Mouse (Mus musculus) liver, embryonic 16.5 days (tissue): ENCODE measurements around the gene Zxdc. TPM values are rescaled to one million over a fixed set of nuclear protein-coding genes. Genes with fewer than 3 reads are reported as not detected.

Experiments
- ATAC-seq: fragments of 200-750 bp; cut with Nextera tagmentation; 2 replicates; pipeline ENCODE4 v1.8.0; 2017; ENCODE audit warnings: low read depth, mild to moderate bottlenecking, moderate number of reproducible peaks, moderate library complexity
- H3K27ac ChIP-seq: fragments of 300-500 bp; sonication (generic); 2 replicates; pipeline ENCODE4 v1.5.1; 2014; ENCODE audit warnings: mild to moderate bottlenecking, low read length
- H3K27me3 ChIP-seq: fragments of 300-500 bp; sonication (generic); 2 replicates; pipeline ENCODE4 v1.6.1; 2014; ENCODE audit warnings: low read depth, low read length, mixed read lengths; ENCODE audit not compliant: control insufficient read depth, insufficient read depth
- H3K36me3 ChIP-seq: fragments of 300-500 bp; sonication (generic); 2 replicates; pipeline ENCODE4 v1.6.1; 2014; ENCODE audit warnings: mild to moderate bottlenecking; ENCODE audit not compliant: control insufficient read depth, insufficient read depth
- H3K4me1 ChIP-seq: fragments of 300-500 bp; sonication (generic); 2 replicates; pipeline ENCODE4 v1.6.1; 2014; ENCODE audit warnings: low read depth, low read length, mixed read lengths; ENCODE audit not compliant: control insufficient read depth
- H3K4me2 ChIP-seq: fragments of 300-500 bp; sonication (generic); 2 replicates; pipeline ENCODE4 v1.6.1; 2014; ENCODE audit warnings: low read depth, low read length, mixed read lengths
- H3K4me3 ChIP-seq: fragments of 300-500 bp; sonication (generic); 2 replicates; pipeline ENCODE4 v1.5.1; 2014; ENCODE audit warnings: low read depth, mild to moderate bottlenecking, low read length
- H3K9ac ChIP-seq: fragments of 300-500 bp; sonication (generic); 2 replicates; pipeline ENCODE4 v1.6.1; 2014; ENCODE audit warnings: low read depth, low read length
- H3K9me3 ChIP-seq: fragments of 300-500 bp; sonication (generic); replicated peaks from 2 replicates; pipeline ENCODE4 v1.6.1; 2016; ENCODE audit warnings: low read length; ENCODE audit not compliant: control insufficient read depth
- WGBS: fragments of 180-500 bp; shearing (Covaris S2); extraction: QIAGEN DNeasy Blood & Tissue Kit; methylation state at CpG from one replicate; pipeline ENCODE4 v1.1.7; 2014; ENCODE audit not compliant: insufficient replicate concordance; 5-methylcytosine and 5-hydroxymethylcytosine counted together
- polyA plus RNA-seq: library from polyadenylated mRNA; unstranded; fragments of >200 nt; fragmentation: Nextera tagmentation; extraction: Ambion mirVana; gene quantifications from 2 replicates; pipeline ENCODE4 v1.2.1, GENCODE M21; 2015

The Zxdc gene
- polyA plus RNA-seq, 1 experiment from 2014 or later = 3.0 TPM

- peak overlapping the region; percentile 45 for H3K27ac ChIP-seq
- ATAC-seq = peak; percentile 86
- no peak overlapping the region for H3K4me3 ChIP-seq
- H3K9me3 ChIP-seq = no peaks in the 10 kb centered on the region
- no peak overlapping the region for H3K9ac ChIP-seq
- H3K36me3 ChIP-seq = peaks cover 2% of the 10 kb centered on the region; the same call in 1 of the 2 replicates
- no peak overlapping the region for H3K4me2 ChIP-seq
- 58% methylated on average over 3 of the region's 3 CpGs for WGBS
- H3K27me3 ChIP-seq = no peaks in the 10 kb centered on the region
- H3K4me1 ChIP-seq = no peaks in the 10 kb centered on the region; the same call in 1 of the 2 replicates
Observed at GRCm38 (mm10) chr6:90393948-90394347, 24.7 kb downstream of the Zxdc start.

GRCm38 (mm10) chr6:90395751-90396150 is 26.5 kb downstream of the Zxdc start:
- no peaks in the 10 kb centered on the region for H3K27me3 ChIP-seq
- 64% methylated on average over 2 of the region's 2 CpGs for WGBS
- peaks cover 2% of the 10 kb centered on the region; the same call in 1 of the 2 replicates for H3K36me3 ChIP-seq
- H3K9me3 ChIP-seq = no peaks in the 10 kb centered on the region
- ATAC-seq = no peak
- H3K4me3 ChIP-seq = no peak overlapping the region
- H3K4me2 ChIP-seq = no peak overlapping the region
- H3K27ac ChIP-seq = no peak overlapping the region
- H3K9ac ChIP-seq = no peak overlapping the region
- H3K4me1 ChIP-seq = no peaks in the 10 kb centered on the region; the same call in 1 of the 2 replicates

- Histone ChIP-seq H3K36me3 (peaks cover 13% of the 10 kb centered on the region; the same call in 1 of the 2 replicates), H3K27ac (peak overlapping the region; percentile 2; the same call in 1 of the 2 replicates), H3K27me3 (no peaks in the 10 kb centered on the region), H3K4me1 (no peaks in the 10 kb centered on the region; the same call in 1 of the 2 replicates), H3K4me3 (no peak overlapping the region), H3K4me2 (no peak overlapping the region), H3K9me3 (no peaks in the 10 kb centered on the region), H3K9ac (no peak overlapping the region)
- 74% methylated on average over 3 of the region's 3 CpGs for WGBS
- ATAC-seq = peak; percentile 64
Observed at GRCm38 (mm10) chr6:90397291-90397690, 28.0 kb downstream of the Zxdc start.

DNA sequence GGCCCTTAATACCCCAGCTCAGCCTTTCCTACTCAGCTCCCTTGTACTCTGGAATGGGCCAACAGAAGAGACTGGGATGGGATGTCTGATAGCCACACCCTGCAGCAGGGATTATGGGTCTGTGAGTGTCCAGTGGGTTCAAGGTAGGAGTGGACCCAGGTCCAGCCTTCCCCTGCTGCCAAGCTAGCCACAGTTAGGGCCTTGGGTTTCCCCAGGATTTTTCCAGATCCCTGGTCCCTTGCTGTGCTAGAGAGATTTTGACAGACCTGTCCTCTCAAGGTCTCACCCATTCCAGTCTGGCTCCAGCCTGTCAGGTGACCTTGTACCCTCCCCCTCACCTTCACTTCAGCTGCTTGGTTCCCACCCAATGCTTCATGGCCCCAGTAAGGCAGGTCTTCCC is 39.3 kb downstream of the Zxdc start:
- Histone ChIP-seq H3K36me3 (no peaks in the 10 kb centered on the region), H3K9me3 (no peaks in the 10 kb centered on the region), H3K4me3 (no peak overlapping the region), H3K4me1 (no peaks in the 10 kb centered on the region), H3K27me3 (no peaks in the 10 kb centered on the region), H3K4me2 (no peak overlapping the region), H3K27ac (no peak overlapping the region), H3K9ac (no peak overlapping the region)
- ATAC-seq = no peak

GRCm38 (mm10) chr6:90410972-90411371 is 41.7 kb downstream of the Zxdc start:
- WGBS = 42% methylated on average over 1 of the region's 1 CpGs

DNA sequence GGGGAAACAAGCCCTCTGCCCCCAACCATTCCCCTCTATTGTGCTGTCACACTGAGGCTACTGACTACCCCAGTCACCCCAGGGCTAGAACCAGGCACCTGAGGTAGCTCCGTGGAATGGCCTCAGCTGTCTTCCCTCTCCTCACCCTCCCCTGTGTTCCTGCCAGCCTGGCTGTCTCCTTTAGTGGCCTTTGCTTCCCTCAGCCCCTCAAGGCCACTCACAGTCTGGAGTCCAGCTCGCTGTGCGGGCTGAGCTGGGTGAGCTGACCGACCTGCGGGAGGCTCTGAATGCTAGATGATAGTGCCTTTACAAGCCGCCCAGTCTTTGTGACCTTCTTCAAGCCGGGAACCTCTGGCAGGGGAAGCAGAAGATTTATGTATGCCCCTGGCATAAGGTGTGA is 42.6 kb downstream of the Zxdc start:
- H3K27me3 ChIP-seq = no peaks in the 10 kb centered on the region
- H3K4me3 ChIP-seq = no peak overlapping the region
- no peak overlapping the region for H3K9ac ChIP-seq
- no peak overlapping the region for H3K27ac ChIP-seq
- no peak for ATAC-seq
- WGBS = 64% methylated on average over 7 of the region's 7 CpGs
- no peaks in the 10 kb centered on the region for H3K9me3 ChIP-seq
- no peaks in the 10 kb centered on the region for H3K4me1 ChIP-seq
- H3K36me3 ChIP-seq = no peaks in the 10 kb centered on the region
- H3K4me2 ChIP-seq = no peak overlapping the region

More at GRCm38 (mm10) chr6:90410972-90411371, 41.7 kb downstream of the Zxdc start:
- no peak overlapping the region for H3K27ac ChIP-seq
- peak; percentile 76 for ATAC-seq
- no peak overlapping the region for H3K9ac ChIP-seq
- H3K27me3 ChIP-seq = no peaks in the 10 kb centered on the region
- H3K36me3 ChIP-seq = no peaks in the 10 kb centered on the region
- H3K4me3 ChIP-seq = no peak overlapping the region
- no peaks in the 10 kb centered on the region for H3K9me3 ChIP-seq
- no peak overlapping the region for H3K4me2 ChIP-seq
- H3K4me1 ChIP-seq = no peaks in the 10 kb centered on the region

DNA sequence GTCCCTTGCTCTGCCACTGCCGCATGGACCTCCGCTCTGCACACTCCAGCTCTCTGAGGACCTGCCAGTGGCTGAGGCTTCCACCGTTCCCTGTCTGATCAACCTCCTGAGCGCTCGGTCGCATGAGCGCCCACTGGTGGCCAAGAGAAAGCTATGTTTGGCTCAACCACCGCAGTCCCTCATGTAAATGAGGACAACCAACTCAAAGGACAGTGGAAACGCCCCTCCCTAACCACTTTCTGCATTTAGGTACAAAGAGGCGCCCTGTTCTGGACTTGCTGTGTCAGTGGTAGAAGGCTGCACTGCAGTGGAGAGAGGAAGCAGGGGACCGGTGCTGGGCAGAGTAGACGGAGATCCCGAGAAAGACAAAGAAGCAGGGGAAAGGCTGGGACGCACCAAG is 53.3 kb downstream of the Zxdc start:
- peak; percentile 85 for ATAC-seq
- Histone ChIP-seq H3K4me3 (peak overlapping the region; percentile 2; the same call in 1 of the 2 replicates), H3K9ac (no peak overlapping the region), H3K4me1 (no peaks in the 10 kb centered on the region), H3K36me3 (no peaks in the 10 kb centered on the region), H3K27me3 (peaks cover 3% of the 10 kb centered on the region), H3K9me3 (no peaks in the 10 kb centered on the region), H3K4me2 (peak overlapping the region; percentile 37), H3K27ac (no peak overlapping the region)
- WGBS = 9% methylated on average over 14 of the region's 14 CpGs

DNA sequence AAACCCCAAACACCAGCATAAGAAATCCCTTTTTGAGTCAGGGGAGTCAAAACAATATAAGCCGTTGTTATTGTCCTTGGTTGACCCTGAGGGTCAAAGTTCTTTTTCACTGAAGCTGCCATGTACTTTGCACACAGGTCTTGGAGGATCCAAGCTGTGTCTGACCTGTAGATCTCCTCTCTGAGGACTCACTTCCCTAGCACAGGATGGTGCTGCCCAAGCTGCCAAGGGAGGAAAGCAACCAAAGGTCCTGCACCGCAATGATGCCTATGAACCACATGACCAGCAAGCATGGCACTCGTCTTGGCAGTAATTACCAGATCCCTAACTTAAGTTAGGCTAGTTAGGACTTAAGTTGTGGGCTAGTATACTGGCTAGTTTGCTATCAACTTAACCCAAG is 56.1 kb downstream of the Zxdc start:
- Histone ChIP-seq H3K27ac (no peak overlapping the region), H3K4me1 (no peaks in the 10 kb centered on the region; the same call in 1 of the 2 replicates), H3K9ac (no peak overlapping the region), H3K9me3 (no peaks in the 10 kb centered on the region), H3K4me2 (no peak overlapping the region), H3K36me3 (no peaks in the 10 kb centered on the region), H3K27me3 (peaks cover 4% of the 10 kb centered on the region), H3K4me3 (no peak overlapping the region)
- ATAC-seq = no peak
- WGBS = 59% methylated on average over 3 of the region's 3 CpGs

GRCm38 (mm10) chr6:90426003-90426402 is 56.7 kb downstream of the Zxdc start:
- no peaks in the 10 kb centered on the region; the same call in 1 of the 2 replicates for H3K4me1 ChIP-seq
- no peak overlapping the region for H3K4me3 ChIP-seq
- H3K9me3 ChIP-seq = no peaks in the 10 kb centered on the region
- H3K27me3 ChIP-seq = peaks cover 4% of the 10 kb centered on the region
- 73% methylated on average over 4 of the region's 4 CpGs for WGBS
- no peak overlapping the region for H3K27ac ChIP-seq
- H3K9ac ChIP-seq = no peak overlapping the region
- H3K36me3 ChIP-seq = no peaks in the 10 kb centered on the region
- no peak overlapping the region for H3K4me2 ChIP-seq
- ATAC-seq = no peak
